Mouse (Mus musculus) CH12F3 (cell line): ENCODE data around the gene Gm5799.
"Not testable (repeated sequence)": the region's sequence is repeated elsewhere in the genome, so short reads cannot be mapped to it uniquely, and the experiment has no call there.

Source experiments
- in situ Hi-C: fragments of 300-500 bp; cut with MboI; formaldehyde crosslinking; loops from 2 replicates; pipeline ENCODE4 v1.14.3; 2020; ENCODE audit warnings: low sequenced_read_pairs

Gm5799 gene

GRCm38 (mm10) chr14:43543276-43543675, at the start of gene Gm5799:
Gene Gm5799 (plus strand): TSS chr14:43543576.
- in situ Hi-C loops = not testable (repeated sequence)

- in situ Hi-C loops = not testable (repeated sequence)
Observed at GRCm38 (mm10) chr14:43531052-43532010, 12.0 kb upstream of the Gm5799 start.

- in situ Hi-C loops = not testable (repeated sequence)
Observed at GRCm38 (mm10) chr14:43532011-43532383, 11.4 kb upstream of the Gm5799 start.

GRCm38 (mm10) chr14:43532387-43532786, 11.0 kb upstream of the Gm5799 start:
- in situ Hi-C loops = not testable (repeated sequence)

- in situ Hi-C loops = not testable (repeated sequence)
Observed at GRCm38 (mm10) chr14:43538144-43538543, 5.2 kb upstream of the Gm5799 start.

- in situ Hi-C loops = not testable (repeated sequence)
Observed at GRCm38 (mm10) chr14:43546281-43546680, 2.9 kb downstream of the Gm5799 start.

- in situ Hi-C loops = not testable (repeated sequence)
Observed at GRCm38 (mm10) chr14:43552271-43552670, 8.9 kb downstream of the Gm5799 start.

- in situ Hi-C loops = not testable (repeated sequence)
Observed at GRCm38 (mm10) chr14:43577969-43578368, 34.6 kb downstream of the Gm5799 start.

- in situ Hi-C loops = not testable (repeated sequence)
Observed at GRCm38 (mm10) chr14:43579046-43579445, 35.7 kb downstream of the Gm5799 start, which contains the start of gene Gm17654. Gene Gm17654 (minus strand): TSS chr14:43579146.
